Mouse (Mus musculus): ENCODE measurements around the gene Rarres2. TPM values are rescaled to one million over a fixed set of nuclear protein-coding genes. Genes with fewer than 3 reads are reported as not detected.

The Rarres2 gene
- polyA plus RNA-seq, 1 experiment from 2014 or later, result 4.0 TPM

DNA sequence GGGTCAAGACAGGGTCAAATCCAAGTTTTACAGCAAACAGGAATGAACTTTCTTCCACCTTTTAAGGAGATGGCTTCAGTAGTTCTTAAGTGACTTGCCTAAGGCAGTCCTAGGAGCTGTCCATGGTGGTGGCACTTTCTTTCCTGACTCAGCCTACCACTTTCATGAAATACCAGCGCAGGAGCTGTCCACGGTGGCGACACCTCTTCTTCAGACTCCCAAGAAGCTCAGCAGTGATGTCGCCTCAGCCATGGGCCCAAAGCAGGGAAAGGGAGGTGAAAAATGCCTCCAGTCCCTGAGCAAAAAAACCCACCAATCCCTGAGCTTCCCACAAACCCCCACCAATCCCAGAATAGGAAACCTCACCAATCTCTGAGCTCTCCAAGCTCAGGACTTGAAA, 19.7 kb downstream of the Rarres2 start:
- 76% methylated on average over 4 of the region's 4 CpGs for WGBS
- no peak overlapping the region for H3K27ac ChIP-seq (ENCODE audit: low read depth, low read length)
- no peaks in the 10 kb centered on the region for H3K9me3 ChIP-seq (replicated peaks; ENCODE audit: control insufficient read depth, low read length)

DNA sequence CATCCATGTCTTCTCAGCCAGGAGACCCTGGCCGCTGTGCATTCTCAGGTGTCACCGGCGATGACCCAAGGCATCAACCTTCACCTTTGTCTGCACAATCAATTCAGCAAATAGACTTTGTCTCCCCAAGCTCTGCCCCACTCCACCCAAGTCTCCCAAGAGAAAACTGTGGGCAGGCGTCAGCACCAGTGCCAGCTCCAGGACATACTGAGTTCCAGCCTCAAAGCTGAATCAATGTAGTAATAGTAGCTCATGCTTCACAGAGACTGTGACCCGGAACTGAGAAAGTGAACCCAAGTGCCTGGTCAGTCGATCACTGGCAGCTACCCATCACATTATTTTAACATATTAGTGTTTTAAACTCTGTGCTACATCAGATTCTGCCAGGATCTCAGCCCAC, 24.3 kb downstream of the Rarres2 start:
- Histone ChIP-seq H3K27ac (ENCODE audit: low read depth, low read length) (no peak overlapping the region), H3K4me3 (ENCODE audit: low read depth, low read length) (no peak overlapping the region), H3K4me2 (ENCODE audit: low read length) (no peak overlapping the region), H3K4me1 (ENCODE audit: control insufficient read depth, insufficient read depth, low read length) (no peaks in the 10 kb centered on the region), H3K27me3 (replicated peaks; ENCODE audit: control insufficient read depth, insufficient read depth, low read length) (no peaks in the 10 kb centered on the region; the same call in 1 of the 2 replicates), H3K9me3 (replicated peaks; ENCODE audit: control insufficient read depth, low read length) (no peaks in the 10 kb centered on the region), H3K9ac (ENCODE audit: low read length) (no peak overlapping the region), H3K36me3 (ENCODE audit: control insufficient read depth, insufficient read depth, low read length) (no peaks in the 10 kb centered on the region)
- ATAC-seq (no peak), DNase-seq (ENCODE audit: low spot score) (no peak)
- 86% methylated on average over 6 of the region's 6 CpGs for WGBS

More for the DNA sequence above, 19.7 kb downstream of the Rarres2 start:
- H3K4me1 ChIP-seq (ENCODE audit: control insufficient read depth, insufficient read depth, low read length), result peaks cover 8% of the 10 kb centered on the region
- ATAC-seq, result no peak
- no peaks in the 10 kb centered on the region; the same call in 1 of the 2 replicates for H3K27me3 ChIP-seq (replicated peaks; ENCODE audit: control insufficient read depth, insufficient read depth, low read length)
- DNase-seq (ENCODE audit: low spot score), result no peak
- H3K9ac ChIP-seq (ENCODE audit: low read length), result no peak overlapping the region
- H3K4me2 ChIP-seq (ENCODE audit: low read length), result no peak overlapping the region
- H3K36me3 ChIP-seq (ENCODE audit: control insufficient read depth, insufficient read depth, low read length), result peaks cover under 1% of the 10 kb centered on the region; the same call in 1 of the 2 replicates
- no peak overlapping the region for H3K4me3 ChIP-seq (ENCODE audit: low read depth, low read length)

DNA sequence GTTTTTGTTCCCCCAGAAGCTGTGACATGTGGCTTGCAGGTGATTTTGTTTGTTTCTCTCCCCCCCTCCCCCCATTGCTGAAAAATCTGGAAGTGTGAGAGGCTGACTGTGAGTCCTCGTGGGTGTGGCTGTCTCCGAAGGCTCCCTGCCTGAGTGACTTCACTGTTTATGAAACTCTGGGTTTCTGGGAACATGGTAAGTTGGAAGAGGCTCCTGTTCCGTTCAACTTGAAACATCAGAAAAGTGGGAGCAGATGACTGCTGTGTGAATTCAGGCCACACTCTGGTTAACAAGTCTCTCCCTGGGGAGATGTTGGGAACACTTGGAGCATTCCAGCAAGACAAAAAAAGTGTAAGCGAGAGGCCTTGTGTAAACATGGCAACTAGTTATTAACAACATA, 25.7 kb downstream of the Rarres2 start:
- DNase-seq (ENCODE audit: low spot score), result no peak
- H3K27me3 ChIP-seq (replicated peaks; ENCODE audit: control insufficient read depth, insufficient read depth, low read length), result no peaks in the 10 kb centered on the region; the same call in 1 of the 2 replicates
- H3K9me3 ChIP-seq (replicated peaks; ENCODE audit: control insufficient read depth, low read length), result no peaks in the 10 kb centered on the region
- no peak overlapping the region for H3K4me3 ChIP-seq (ENCODE audit: low read depth, low read length)
- no peak overlapping the region for H3K4me2 ChIP-seq (ENCODE audit: low read length)
- 78% methylated on average over 4 of the region's 4 CpGs for WGBS
- H3K4me1 ChIP-seq (ENCODE audit: control insufficient read depth, insufficient read depth, low read length), result no peaks in the 10 kb centered on the region
- no peak overlapping the region for H3K27ac ChIP-seq (ENCODE audit: low read depth, low read length)
- no peak for ATAC-seq
- peaks cover 10% of the 10 kb centered on the region; the same call in 1 of the 2 replicates for H3K36me3 ChIP-seq (ENCODE audit: control insufficient read depth, insufficient read depth, low read length)
- no peak overlapping the region for H3K9ac ChIP-seq (ENCODE audit: low read length)

DNA sequence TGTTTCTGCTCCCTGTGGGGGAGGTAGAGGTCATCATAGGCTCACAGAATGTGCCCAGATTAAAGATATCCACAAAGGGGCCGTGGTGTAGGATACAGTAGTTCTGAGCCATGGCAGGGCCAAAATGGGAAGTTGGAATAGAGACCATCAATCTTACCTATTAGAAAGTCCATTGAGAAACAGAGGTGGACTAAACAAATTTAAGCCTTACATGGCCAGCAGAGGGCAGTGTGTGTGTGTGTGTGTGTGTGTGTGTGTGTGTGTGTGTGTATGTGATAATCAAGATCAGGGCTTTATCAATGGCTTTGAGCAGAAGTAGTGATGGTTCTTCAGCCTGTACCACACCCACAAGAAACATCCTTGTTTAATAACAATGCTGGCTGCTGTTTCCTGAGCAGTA, 26.3 kb downstream of the Rarres2 start:
- Histone ChIP-seq H3K9ac (ENCODE audit: low read length) (no peak overlapping the region), H3K9me3 (replicated peaks; ENCODE audit: control insufficient read depth, low read length) (no peaks in the 10 kb centered on the region), H3K27ac (ENCODE audit: low read depth, low read length) (no peak overlapping the region), H3K4me2 (ENCODE audit: low read length) (no peak overlapping the region), H3K4me3 (ENCODE audit: low read depth, low read length) (no peak overlapping the region), H3K36me3 (ENCODE audit: control insufficient read depth, insufficient read depth, low read length) (peaks cover 16% of the 10 kb centered on the region), H3K4me1 (ENCODE audit: control insufficient read depth, insufficient read depth, low read length) (no peaks in the 10 kb centered on the region), H3K27me3 (replicated peaks; ENCODE audit: control insufficient read depth, insufficient read depth, low read length) (no peaks in the 10 kb centered on the region; the same call in 1 of the 2 replicates)
- WGBS, result 64% methylated on average over 1 of the region's 1 CpGs
- no peak for ATAC-seq
- peak; percentile 39 for DNase-seq (ENCODE audit: low spot score)

DNA sequence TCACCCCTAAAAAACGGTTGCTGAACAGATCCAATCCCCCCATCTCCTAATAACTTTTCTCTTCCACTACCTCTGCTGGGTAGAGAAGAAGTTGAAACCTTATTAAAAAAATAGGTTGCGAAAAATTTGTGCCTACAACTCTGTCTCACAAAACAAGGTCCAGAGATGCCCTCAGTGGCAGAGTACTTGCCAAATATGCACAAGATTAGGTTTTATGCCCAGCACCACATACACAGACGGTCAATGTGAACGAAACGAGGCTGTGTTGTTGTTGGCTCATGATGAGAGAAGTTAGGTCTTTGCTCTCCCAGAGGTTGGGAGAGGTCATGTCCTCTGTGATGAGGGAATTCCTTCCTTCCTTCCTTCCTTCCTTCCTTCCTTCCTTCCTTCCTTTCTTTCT, 27.3 kb downstream of the Rarres2 start:
- 76% methylated on average over 5 of the region's 5 CpGs for WGBS
- Histone ChIP-seq H3K27ac (ENCODE audit: low read depth, low read length) (no peak overlapping the region), H3K9ac (ENCODE audit: low read length) (no peak overlapping the region), H3K4me1 (ENCODE audit: control insufficient read depth, insufficient read depth, low read length) (no peaks in the 10 kb centered on the region), H3K4me3 (ENCODE audit: low read depth, low read length) (no peak overlapping the region), H3K27me3 (replicated peaks; ENCODE audit: control insufficient read depth, insufficient read depth, low read length) (no peaks in the 10 kb centered on the region), H3K9me3 (replicated peaks; ENCODE audit: control insufficient read depth, low read length) (no peaks in the 10 kb centered on the region), H3K4me2 (ENCODE audit: low read length) (no peak overlapping the region), H3K36me3 (ENCODE audit: control insufficient read depth, insufficient read depth, low read length) (peaks cover 26% of the 10 kb centered on the region)
- no peak for DNase-seq (ENCODE audit: low spot score)
- no peak for ATAC-seq

DNA sequence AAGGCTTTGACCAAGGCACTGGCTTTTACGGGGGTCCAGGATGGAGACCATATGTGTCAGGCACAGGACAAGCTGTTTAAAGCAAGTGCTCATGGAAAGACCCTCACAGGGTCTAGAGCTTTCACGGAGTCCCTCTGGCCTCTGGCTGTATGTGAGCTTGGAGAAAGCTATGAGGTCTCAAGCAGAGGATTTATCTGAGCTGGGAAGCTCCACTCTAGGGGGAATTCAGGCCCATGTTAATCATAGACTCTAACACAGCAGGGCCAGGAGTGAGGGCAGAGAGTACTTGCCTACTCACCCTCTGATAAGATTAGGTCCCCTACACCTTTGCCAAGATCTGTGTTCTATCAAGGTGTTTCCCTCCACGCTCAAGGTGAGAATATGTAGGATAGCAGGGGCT, 30.0 kb downstream of the Rarres2 start:
- no peaks in the 10 kb centered on the region for H3K9me3 ChIP-seq (replicated peaks; ENCODE audit: control insufficient read depth, low read length)
- H3K27me3 ChIP-seq (replicated peaks; ENCODE audit: control insufficient read depth, insufficient read depth, low read length), result no peaks in the 10 kb centered on the region
- no peak overlapping the region for H3K4me2 ChIP-seq (ENCODE audit: low read length)
- H3K4me3 ChIP-seq (ENCODE audit: low read depth, low read length), result no peak overlapping the region
- H3K27ac ChIP-seq (ENCODE audit: low read depth, low read length), result no peak overlapping the region
- 91% methylated on average over 3 of the region's 3 CpGs for WGBS
- H3K9ac ChIP-seq (ENCODE audit: low read length), result no peak overlapping the region
- H3K4me1 ChIP-seq (ENCODE audit: control insufficient read depth, insufficient read depth, low read length), result peaks cover 11% of the 10 kb centered on the region
- no peak for ATAC-seq
- H3K36me3 ChIP-seq (ENCODE audit: control insufficient read depth, insufficient read depth, low read length), result peaks cover 30% of the 10 kb centered on the region
- DNase-seq (ENCODE audit: low spot score), result no peak

DNA sequence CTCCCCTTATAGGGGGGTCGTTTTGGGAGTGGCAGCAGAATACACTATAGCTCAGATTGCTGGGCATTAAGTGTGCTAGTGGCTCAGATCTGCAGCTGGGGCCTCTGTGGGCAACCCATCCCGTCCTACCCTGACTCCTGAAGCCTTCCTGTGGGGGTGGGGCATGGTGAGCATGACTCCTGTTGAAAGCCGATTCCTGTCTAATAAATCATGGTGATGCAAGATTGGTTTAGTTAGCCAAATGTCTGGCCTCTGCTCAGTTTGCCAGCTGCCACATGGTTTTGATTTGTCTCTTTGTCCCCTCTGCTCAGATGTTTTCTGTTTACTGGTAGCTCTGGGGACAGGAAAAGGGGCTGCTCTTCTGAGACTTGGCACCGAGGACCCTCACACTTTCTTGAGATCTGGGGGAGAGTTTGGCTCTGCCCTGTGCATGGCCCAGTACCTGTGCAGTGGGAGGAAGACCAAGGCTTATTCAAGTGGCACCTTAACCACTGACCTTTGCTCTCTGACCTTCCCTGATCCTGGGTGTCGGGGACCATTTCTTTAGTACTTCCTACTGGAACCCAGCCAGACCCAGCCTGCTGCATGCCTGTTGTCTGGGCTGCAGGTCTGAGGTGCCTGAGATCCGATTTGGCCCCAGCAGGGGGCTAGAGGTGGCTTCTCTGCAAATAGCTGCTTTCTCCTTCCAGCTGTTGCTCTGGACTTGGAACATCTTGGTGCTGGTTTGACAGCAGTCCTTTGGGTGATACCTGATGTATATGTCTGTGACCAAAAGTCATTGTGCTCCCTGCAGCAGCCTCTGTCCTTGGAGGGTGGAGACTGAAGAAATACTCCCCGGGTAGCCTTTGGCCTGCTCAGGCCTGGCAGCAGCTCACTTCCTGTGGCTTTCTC, 30.8 kb downstream of the Rarres2 start:
- Histone ChIP-seq H3K4me3 (ENCODE audit: low read depth, low read length) (no peak overlapping the region), H3K36me3 (ENCODE audit: control insufficient read depth, insufficient read depth, low read length) (peaks cover 30% of the 10 kb centered on the region), H3K9me3 (replicated peaks; ENCODE audit: control insufficient read depth, low read length) (no peaks in the 10 kb centered on the region), H3K27me3 (replicated peaks; ENCODE audit: control insufficient read depth, insufficient read depth, low read length) (no peaks in the 10 kb centered on the region), H3K4me1 (ENCODE audit: control insufficient read depth, insufficient read depth, low read length) (peaks cover 14% of the 10 kb centered on the region), H3K4me2 (ENCODE audit: low read length) (no peak overlapping the region), H3K27ac (ENCODE audit: low read depth, low read length) (no peak overlapping the region), H3K9ac (ENCODE audit: low read length) (no peak overlapping the region)
- 72% methylated on average over 7 of the region's 7 CpGs for WGBS
- DNase-seq (ENCODE audit: low spot score) (no peak), ATAC-seq (no peak)

DNA sequence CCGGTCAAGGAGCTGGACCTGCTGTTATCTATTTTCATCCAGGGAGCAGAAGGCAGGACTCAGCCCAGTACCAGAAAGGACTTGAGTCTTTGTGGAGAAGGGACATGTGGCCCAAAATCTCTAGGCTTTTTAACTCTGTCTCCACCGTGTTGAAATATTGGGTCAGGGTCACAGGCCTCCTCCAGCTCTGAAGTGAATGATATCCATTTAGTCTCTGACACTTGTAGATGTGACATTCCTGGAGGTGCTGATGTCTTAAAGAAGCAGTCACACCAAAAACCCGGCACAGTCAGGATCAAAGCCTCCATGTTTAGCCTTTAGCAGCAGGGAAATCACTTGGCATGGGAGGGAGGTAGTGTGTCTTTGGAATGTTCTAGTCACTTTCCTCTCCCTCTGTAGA, 31.9 kb downstream of the Rarres2 start:
- 79% methylated on average over 3 of the region's 3 CpGs for WGBS
- no peak for DNase-seq (ENCODE audit: low spot score)
- no peak overlapping the region for H3K9ac ChIP-seq (ENCODE audit: low read length)

DNA sequence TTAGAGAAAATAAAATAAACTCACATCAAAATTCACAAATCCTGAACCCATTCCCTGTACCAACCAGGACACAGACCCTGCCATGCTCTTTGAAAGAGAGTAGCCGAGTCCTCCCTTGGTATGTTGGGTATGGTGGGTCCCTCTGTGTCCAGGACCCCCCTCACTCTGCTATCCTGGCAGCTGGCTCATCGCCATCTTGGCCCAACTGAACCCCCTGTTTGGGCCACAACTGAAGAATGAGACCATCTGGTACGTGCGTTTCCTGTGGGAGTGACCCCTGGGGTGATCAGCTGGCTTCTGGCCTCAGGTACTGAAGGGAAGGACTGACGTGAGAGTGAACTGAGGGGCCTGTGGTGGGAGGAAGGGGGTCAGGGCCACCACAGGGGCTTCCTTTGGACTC, 32.7 kb downstream of the Rarres2 start:
- peaks cover 18% of the 10 kb centered on the region for H3K4me1 ChIP-seq (ENCODE audit: control insufficient read depth, insufficient read depth, low read length)
- no peak overlapping the region for H3K9ac ChIP-seq (ENCODE audit: low read length)
- H3K9me3 ChIP-seq (replicated peaks; ENCODE audit: control insufficient read depth, low read length), result no peaks in the 10 kb centered on the region
- ATAC-seq, result no peak
- no peak overlapping the region for H3K4me2 ChIP-seq (ENCODE audit: low read length)
- no peak for DNase-seq (ENCODE audit: low spot score)
- H3K27ac ChIP-seq (ENCODE audit: low read depth, low read length), result no peak overlapping the region
- H3K27me3 ChIP-seq (replicated peaks; ENCODE audit: control insufficient read depth, insufficient read depth, low read length), result no peaks in the 10 kb centered on the region
- peaks cover 30% of the 10 kb centered on the region for H3K36me3 ChIP-seq (ENCODE audit: control insufficient read depth, insufficient read depth, low read length)
- WGBS, result 76% methylated on average over 5 of the region's 5 CpGs
- H3K4me3 ChIP-seq (ENCODE audit: low read depth, low read length), result no peak overlapping the region

More for the DNA sequence above, 31.9 kb downstream of the Rarres2 start:
- no peak overlapping the region for H3K4me3 ChIP-seq (ENCODE audit: low read depth, low read length)
- no peak overlapping the region for H3K4me2 ChIP-seq (ENCODE audit: low read length)
- H3K4me1 ChIP-seq (ENCODE audit: control insufficient read depth, insufficient read depth, low read length), result peaks cover 18% of the 10 kb centered on the region
- no peak overlapping the region for H3K27ac ChIP-seq (ENCODE audit: low read depth, low read length)
- no peaks in the 10 kb centered on the region for H3K27me3 ChIP-seq (replicated peaks; ENCODE audit: control insufficient read depth, insufficient read depth, low read length)
- H3K36me3 ChIP-seq (ENCODE audit: control insufficient read depth, insufficient read depth, low read length), result peaks cover 30% of the 10 kb centered on the region
- ATAC-seq, result no peak
- H3K9me3 ChIP-seq (replicated peaks; ENCODE audit: control insufficient read depth, low read length), result no peaks in the 10 kb centered on the region
